Mouse (Mus musculus): ENCODE data around the gene St6gal1. TPM values are rescaled to one million over a fixed set of nuclear protein-coding genes. Genes with fewer than 3 reads are reported as not detected.

St6gal1 gene
- polyA plus RNA-seq, 1 experiment from 2014 or later = 38.9 TPM

GRCm38 (mm10) chr16:23401463-23401862 is 176.9 kb downstream of the St6gal1 start:
- Histone ChIP-seq H3K27me3 (no peaks in the 10 kb centered on the region), H3K4me1 (replicated peaks) (no peaks in the 10 kb centered on the region), H3K36me3 (no peaks in the 10 kb centered on the region), H3K4me3 (no peak overlapping the region), H3K9ac (no peak overlapping the region), H3K27ac (no peak overlapping the region), H3K9me3 (no peaks in the 10 kb centered on the region), H3K4me2 (no peak overlapping the region)
- no peak for ATAC-seq (ENCODE audit: low FRiP score)
- WGBS = 77% methylated on average over 4 of the region's 4 CpGs

- H3K9me3 ChIP-seq = no peaks in the 10 kb centered on the region
- H3K4me3 ChIP-seq = no peak overlapping the region
- no peak overlapping the region for H3K4me2 ChIP-seq
- H3K9ac ChIP-seq = no peak overlapping the region
- no peaks in the 10 kb centered on the region for H3K4me1 ChIP-seq (replicated peaks)
- no peak overlapping the region for H3K27ac ChIP-seq
- no peak for ATAC-seq (ENCODE audit: low FRiP score)
- no peaks in the 10 kb centered on the region for H3K36me3 ChIP-seq
- 75% methylated on average over 3 of the region's 3 CpGs for WGBS
- no peaks in the 10 kb centered on the region for H3K27me3 ChIP-seq
These were observed 177.4 kb downstream of the St6gal1 start for GRCm38 (mm10) chr16:23401959-23402358.

GRCm38 (mm10) chr16:23403008-23403755 is 178.6 kb downstream of the St6gal1 start:
- Histone ChIP-seq H3K4me2 (no peak overlapping the region), H3K9ac (no peak overlapping the region), H3K27me3 (no peaks in the 10 kb centered on the region), H3K4me1 (replicated peaks) (no peaks in the 10 kb centered on the region), H3K4me3 (no peak overlapping the region), H3K27ac (no peak overlapping the region), H3K9me3 (no peaks in the 10 kb centered on the region), H3K36me3 (no peaks in the 10 kb centered on the region)
- WGBS = 51% methylated on average over 8 of the region's 8 CpGs
- ATAC-seq (ENCODE audit: low FRiP score) = no peak; the same call in 1 of the 2 replicates

Other genes with a start within 250 kb of the St6gal1 start
- gene Kng2, start 195.3 kb upstream of the St6gal1 start, polyA plus RNA-seq (2015; fragmentation: Nextera tagmentation; extraction: Ambion mirVana) = 0.16 TPM in 1 of 2 replicates, not detected in the other
- 0.14 TPM in 1 of 2 replicates, not detected in the other for gene Kng1, start 166.9 kb upstream of the St6gal1 start, polyA plus RNA-seq (2015; fragmentation: Nextera tagmentation; extraction: Ambion mirVana)
- gene Eif4a2, start 117.3 kb upstream of the St6gal1 start, polyA plus RNA-seq (2015; fragmentation: Nextera tagmentation; extraction: Ambion mirVana) = 315 and 322 TPM in 2 replicates
- 53.0 and 57.9 TPM in 2 replicates for gene Rfc4, start 97.0 kb upstream of the St6gal1 start, polyA plus RNA-seq (2015; fragmentation: Nextera tagmentation; extraction: Ambion mirVana)
- not detected in 2 replicates for gene Adipoq, start 78.2 kb upstream of the St6gal1 start, polyA plus RNA-seq (2015; fragmentation: Nextera tagmentation; extraction: Ambion mirVana)
- gene Rtp1, start 204.4 kb downstream of the St6gal1 start, polyA plus RNA-seq (2015; fragmentation: Nextera tagmentation; extraction: Ambion mirVana) = 0.10 and 0.12 TPM in 2 replicates